Mouse (Mus musculus) lung, adult 2 months (tissue): ENCODE measurements around the gene Lce3f. TPM values are rescaled to one million over a fixed set of nuclear protein-coding genes. Genes with fewer than 3 reads are reported as not detected.
A peak's percentile ranks its signal among the peaks of the same experiment; 100 is the strongest.

ENCODE experiments used
- DNase-seq: peaks from one replicate; pipeline ENCODE4 v3.0.0; 2022
- H3K4me1 ChIP-seq: fragments of 200-500 bp; 2 replicates; pipeline ENCODE4 v1.6.1; 2011; ENCODE audit warnings: low read length; ENCODE audit not compliant: control insufficient read depth, insufficient read depth
- H3K4me3 ChIP-seq: fragments of 200-500 bp; replicated peaks from 2 replicates; pipeline ENCODE3; 2011; ENCODE audit warnings: low read depth, mild to moderate bottlenecking, control low read depth, low read length; ENCODE audit errors: extremely low read depth
- CTCF ChIP-seq: fragments of 200-500 bp; IDR thresholded peaks from 2 replicates; pipeline ENCODE4 v1.5.1; 2011; ENCODE audit warnings: mild to moderate bottlenecking, low read length, control low read depth; ENCODE audit not compliant: insufficient read depth
- POLR2A ChIP-seq: fragments of 200-500 bp; IDR thresholded peaks from 2 replicates; pipeline ENCODE4 v1.6.1; 2011; ENCODE audit warnings: low read depth, mild to moderate bottlenecking, control low read depth, low read length, borderline replicate concordance; ENCODE audit errors: extremely low read depth
- WGBS: fragments of 180-500 bp; shearing (Covaris S2); methylation state at CpG from one replicate; pipeline ENCODE4 v1.1.7; 2018; 5-methylcytosine and 5-hydroxymethylcytosine counted together
- polyA plus RNA-seq: library from polyadenylated mRNA; depleted of rRNA; stranded (reverse); fragments of >200 nt; gene quantifications from 2 replicates; pipeline ENCODE4 v1.2.3, GENCODE M21; 2012; rRNA removed

Gene Lce3f
- polyA plus RNA-seq = 237 TPM in 1 of 2 replicates, not detected in the other

- Histone ChIP-seq H3K4me3 (no peak within 1 kb of the TSS), H3K4me1 (no peaks in the 10 kb centered on the region)
- TF ChIP-seq CTCF = no peak
- TF ChIP-seq POLR2A = no peak
- DNase-seq = no peak
Measured at GRCm38 (mm10) chr3:92991926-92992325, at the start of gene Lce3f. Lce3f (plus strand) TSS chr3:92992226.

GRCm38 (mm10) chr3:92944186-92944585, 47.8 kb upstream of the Lce3f start, which contains the start of gene Lce3c:
Lce3c (plus strand) TSS chr3:92944486.
- TF ChIP-seq CTCF (no peak), POLR2A (no peak)
- Histone ChIP-seq H3K4me3 (no peak within 1 kb of the TSS), H3K4me1 (no peaks in the 10 kb centered on the region)
- WGBS = 56% methylated on average over 1 of the region's 1 CpGs
- no peak for DNase-seq

GRCm38 (mm10) chr3:92957090-92957489, 34.9 kb upstream of the Lce3f start, which contains the start of gene Lce3d:
Lce3d (plus strand) TSS chr3:92957390.
- WGBS = 95% methylated on average over 1 of the region's 1 CpGs
- DNase-seq = no peak
- Histone ChIP-seq H3K4me1 (no peaks in the 10 kb centered on the region), H3K4me3 (no peak within 1 kb of the TSS)
- TF ChIP-seq CTCF (no peak), POLR2A (no peak)

- WGBS = 88% methylated on average over 2 of the region's 2 CpGs
Measured at GRCm38 (mm10) chr3:92966761-92967160, 25.3 kb upstream of the Lce3f start, which contains the start of gene Lce3e. Lce3e (plus strand) TSS chr3:92967061.

GRCm38 (mm10) chr3:92978484-92978883, 13.5 kb upstream of the Lce3f start:
- TF ChIP-seq POLR2A (no peak), CTCF (no peak)
- Histone ChIP-seq H3K4me3 (no peak overlapping the region), H3K4me1 (no peaks in the 10 kb centered on the region)
- DNase-seq = no peak
- 55% methylated on average over 2 of the region's 2 CpGs for WGBS

More at GRCm38 (mm10) chr3:92966761-92967160, 25.3 kb upstream of the Lce3f start, which contains the start of gene Lce3e:
- TF ChIP-seq CTCF = no peak
- Histone ChIP-seq H3K4me3 (no peak within 1 kb of the TSS), H3K4me1 (no peaks in the 10 kb centered on the region)
- no peak for DNase-seq

- Histone ChIP-seq H3K4me3 (no peak overlapping the region), H3K4me1 (no peaks in the 10 kb centered on the region)
- TF ChIP-seq CTCF (peak; percentile 67), POLR2A (no peak)
- WGBS = 2% methylated on average over 7 of the region's 7 CpGs
- DNase-seq = peak; percentile 54
Measured at GRCm38 (mm10) chr3:92998691-92999090, 6.7 kb downstream of the Lce3f start.

GRCm38 (mm10) chr3:93000621-93001020, 8.6 kb downstream of the Lce3f start:
- no peak for DNase-seq
- TF ChIP-seq CTCF (no peak), POLR2A (no peak)
- WGBS = 60% methylated on average over 3 of the region's 3 CpGs
- Histone ChIP-seq H3K4me3 (no peak overlapping the region), H3K4me1 (no peaks in the 10 kb centered on the region)

GRCm38 (mm10) chr3:93002843-93003242, 10.8 kb downstream of the Lce3f start:
- Histone ChIP-seq H3K4me3 (no peak overlapping the region), H3K4me1 (no peaks in the 10 kb centered on the region)
- no peak for TF ChIP-seq CTCF
- TF ChIP-seq POLR2A = no peak
- no peak for DNase-seq
- WGBS = 56% methylated on average over 4 of the region's 4 CpGs

- Histone ChIP-seq H3K4me1 (no peaks in the 10 kb centered on the region), H3K4me3 (no peak overlapping the region)
- TF ChIP-seq CTCF (no peak), POLR2A (no peak)
- DNase-seq = no peak
- 1% methylated on average over 24 of the region's 24 CpGs for WGBS
Measured at GRCm38 (mm10) chr3:93014378-93014801, 22.4 kb downstream of the Lce3f start.

- no peak for TF ChIP-seq CTCF
- no peak for TF ChIP-seq POLR2A
- Histone ChIP-seq H3K4me1 (no peaks in the 10 kb centered on the region), H3K4me3 (no peak overlapping the region)
- no peak for DNase-seq
- 29% methylated on average over 5 of the region's 5 CpGs for WGBS
Measured at GRCm38 (mm10) chr3:93014871-93015270, 22.8 kb downstream of the Lce3f start.

GRCm38 (mm10) chr3:93015460-93016104, 23.6 kb downstream of the Lce3f start, which contains the start of gene Crct1:
Crct1 (minus strand) TSS chr3:93015687.
- DNase-seq = no peak
- H3K4me1 ChIP-seq = no peaks in the 10 kb centered on the region
- TF ChIP-seq CTCF (no peak), POLR2A (no peak)
- WGBS = 24% methylated on average over 4 of the region's 4 CpGs
- H3K4me3 ChIP-seq = no peak within 1 kb of the TSS
